Mouse (Mus musculus): ENCODE results near the gene Ssbp4. TPM values are rescaled to one million over a fixed set of nuclear protein-coding genes. Genes with fewer than 3 reads are reported as not detected.

Ssbp4 gene
- polyA plus RNA-seq (2014; fragmentation: Illumina TruSeq; extraction: RNeasy Lipid Tissue Mini Kit (QIAGEN cat#74804); ENCODE audit: low read depth, low replicate concordance): 42.1 TPM

DNA sequence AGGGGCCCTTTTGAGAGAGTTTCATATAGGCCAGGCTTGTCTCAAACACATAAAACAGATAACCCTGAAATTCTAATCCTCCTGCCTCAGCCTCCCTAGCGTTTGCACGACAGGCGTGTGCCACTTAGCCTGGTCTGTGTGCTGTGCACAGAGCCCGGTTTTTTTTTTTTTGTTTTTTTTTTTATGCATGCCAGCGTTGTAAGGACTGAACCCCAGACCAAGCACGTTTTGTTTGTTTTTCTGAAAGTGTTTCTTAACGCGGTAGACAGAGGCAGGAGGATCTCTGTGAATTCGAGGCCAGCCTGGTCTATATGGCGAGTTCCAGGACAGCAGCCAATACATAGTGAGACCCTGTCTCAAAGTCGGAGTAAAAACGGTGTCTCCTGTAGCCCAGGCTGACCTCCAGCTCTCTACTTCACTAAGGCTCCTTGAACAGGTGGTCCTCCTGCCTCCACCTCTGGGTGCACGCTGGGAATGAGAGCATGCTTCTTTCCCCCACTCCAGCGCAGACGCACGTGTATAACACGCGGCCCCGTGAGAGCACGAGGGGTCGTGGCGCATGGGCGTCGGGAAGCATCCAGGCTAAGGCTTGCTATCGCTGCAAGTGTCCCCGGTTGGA, at the start of gene Ssbp4:
Gene Ssbp4, minus strand, starts transcription at position 124 of the 619 bp plus-strand sequence.

DNA sequence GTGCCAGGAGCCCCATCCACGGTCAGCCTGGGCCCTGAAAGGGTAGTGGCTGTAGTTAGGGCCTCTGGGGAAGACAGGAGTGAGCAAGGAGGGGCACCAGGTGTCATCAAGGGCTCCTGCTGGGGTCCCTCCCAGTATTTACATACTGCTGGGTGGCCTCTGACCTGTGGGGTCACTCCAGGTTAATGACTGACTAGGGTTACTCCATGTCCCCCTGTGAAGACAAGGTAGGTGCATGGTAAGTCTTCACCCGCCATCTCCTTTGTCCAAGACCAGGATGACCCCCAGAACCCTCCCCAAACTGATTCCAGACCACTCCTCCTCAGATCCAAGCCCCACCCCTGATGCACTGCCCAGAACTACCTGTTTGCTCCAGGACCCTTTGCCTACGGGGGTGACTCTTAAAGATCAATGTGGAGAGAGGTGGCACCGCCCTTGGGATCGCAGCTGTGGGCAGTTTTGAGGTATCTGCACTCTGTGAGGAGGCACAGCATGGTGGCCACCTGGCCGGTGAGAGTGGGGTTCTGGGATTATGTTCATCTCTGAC, 23.7 kb upstream of the Ssbp4 start, which contains the start of gene Gdf15:
Gene Gdf15, minus strand, starts transcription at position 111 of the 547 bp plus-strand sequence.

DNA sequence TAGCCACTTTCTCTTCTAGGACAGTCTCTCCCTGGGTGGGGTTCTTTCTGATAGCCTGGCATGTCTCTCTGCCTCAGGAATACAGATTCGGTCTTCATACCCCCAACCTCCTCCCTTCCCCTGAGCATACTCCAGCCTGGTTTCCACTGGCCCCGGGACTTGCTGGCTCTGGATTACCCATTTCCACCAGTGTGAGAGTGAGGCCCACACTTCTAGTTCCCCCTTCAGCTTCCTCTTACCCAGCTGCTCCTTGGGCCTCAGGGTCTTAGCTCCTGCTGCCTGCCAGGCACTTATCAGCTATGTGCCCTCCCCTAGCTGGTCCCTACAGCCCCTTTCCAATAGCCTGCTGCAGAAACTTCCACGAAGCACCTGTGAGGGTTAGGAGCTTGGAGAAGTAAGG, 7.2 kb upstream of the Ssbp4 start, which contains the start of gene Lrrc25:
Gene Lrrc25, plus strand, starts transcription at position 262 of the 400 bp plus-strand sequence.

DNA sequence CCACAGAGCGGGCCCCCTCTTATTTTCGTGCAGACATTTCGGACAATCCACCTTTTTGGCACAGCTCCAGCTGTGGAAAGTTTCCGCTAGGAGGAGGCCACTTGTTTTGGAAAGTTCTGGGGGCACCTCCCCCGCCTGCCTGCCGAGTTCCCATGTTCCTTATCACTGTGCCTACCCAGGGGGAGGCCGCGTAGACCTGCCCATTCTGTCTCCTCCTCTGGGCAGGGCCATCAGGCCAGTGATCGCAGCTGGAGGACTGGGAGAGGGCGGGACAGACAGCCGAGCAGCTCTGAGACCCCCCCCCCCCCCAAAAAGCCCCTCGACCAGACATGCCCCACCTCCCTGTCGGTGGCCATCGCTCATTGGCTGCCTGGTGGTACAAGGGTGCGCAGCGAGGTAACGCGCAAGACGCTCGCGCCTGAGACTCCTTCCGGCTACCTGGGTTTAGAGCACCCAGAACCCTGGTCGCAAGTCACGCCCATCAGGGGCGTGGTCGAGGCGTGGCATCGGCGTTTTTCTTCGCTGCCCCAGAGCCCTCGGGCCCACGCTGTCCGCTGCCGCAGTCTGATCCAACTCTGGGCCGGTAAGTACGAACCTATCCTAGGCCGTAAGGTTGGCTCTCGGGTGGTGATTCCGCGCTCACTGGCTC, 14.6 kb downstream of the Ssbp4 start, which contains the start of gene Isyna1:
Gene Isyna1, plus strand, starts transcription at position 413 of the 649 bp plus-strand sequence.

Other genes with a start within 250 kb of the Ssbp4 start
- gene Comp, start 235.3 kb downstream of the Ssbp4 start, polyA plus RNA-seq (2014; fragmentation: Illumina TruSeq; extraction: RNeasy Lipid Tissue Mini Kit (QIAGEN cat#74804); ENCODE audit: low read depth, low replicate concordance): 11.6 TPM
- gene Crtc1, start 169.3 kb downstream of the Ssbp4 start, polyA plus RNA-seq (2014; fragmentation: Illumina TruSeq; extraction: RNeasy Lipid Tissue Mini Kit (QIAGEN cat#74804); ENCODE audit: low read depth, low replicate concordance): 7.9 TPM
- 9.1 TPM for gene Klhl26, start 131.9 kb downstream of the Ssbp4 start, polyA plus RNA-seq (2014; fragmentation: Illumina TruSeq; extraction: RNeasy Lipid Tissue Mini Kit (QIAGEN cat#74804); ENCODE audit: low read depth, low replicate concordance)
- not detected for gene Tmem59l, start 121.5 kb downstream of the Ssbp4 start, polyA plus RNA-seq (2014; fragmentation: Illumina TruSeq; extraction: RNeasy Lipid Tissue Mini Kit (QIAGEN cat#74804); ENCODE audit: low read depth, low replicate concordance)
- gene Crlf1, start 115.7 kb downstream of the Ssbp4 start, polyA plus RNA-seq (2014; fragmentation: Illumina TruSeq; extraction: RNeasy Lipid Tissue Mini Kit (QIAGEN cat#74804); ENCODE audit: low read depth, low replicate concordance): 0.63 TPM
- 105 TPM for gene Rex1bd, start 102.1 kb downstream of the Ssbp4 start, polyA plus RNA-seq (2014; fragmentation: Illumina TruSeq; extraction: RNeasy Lipid Tissue Mini Kit (QIAGEN cat#74804); ENCODE audit: low read depth, low replicate concordance)
- 1,940 TPM for gene Uba52, start 98.1 kb downstream of the Ssbp4 start, polyA plus RNA-seq (2014; fragmentation: Illumina TruSeq; extraction: RNeasy Lipid Tissue Mini Kit (QIAGEN cat#74804); ENCODE audit: low read depth, low replicate concordance)
- gene Fkbp8, start 81.1 kb downstream of the Ssbp4 start, polyA plus RNA-seq (2014; fragmentation: Illumina TruSeq; extraction: RNeasy Lipid Tissue Mini Kit (QIAGEN cat#74804); ENCODE audit: low read depth, low replicate concordance): 152 TPM
- gene Kxd1, start 80.9 kb downstream of the Ssbp4 start, polyA plus RNA-seq (2014; fragmentation: Illumina TruSeq; extraction: RNeasy Lipid Tissue Mini Kit (QIAGEN cat#74804); ENCODE audit: low read depth, low replicate concordance): 118 TPM
- 11.8 TPM for gene Ell, start 69.4 kb downstream of the Ssbp4 start, polyA plus RNA-seq (2014; fragmentation: Illumina TruSeq; extraction: RNeasy Lipid Tissue Mini Kit (QIAGEN cat#74804); ENCODE audit: low read depth, low replicate concordance)
- gene Isyna1, start 14.5 kb downstream of the Ssbp4 start, polyA plus RNA-seq (2014; fragmentation: Illumina TruSeq; extraction: RNeasy Lipid Tissue Mini Kit (QIAGEN cat#74804); ENCODE audit: low read depth, low replicate concordance): 33.1 TPM
- gene Lrrc25, start 7.3 kb upstream of the Ssbp4 start, polyA plus RNA-seq (2014; fragmentation: Illumina TruSeq; extraction: RNeasy Lipid Tissue Mini Kit (QIAGEN cat#74804); ENCODE audit: low read depth, low replicate concordance): 2.3 TPM
- 2.1 TPM for gene Gdf15, start 23.6 kb upstream of the Ssbp4 start, polyA plus RNA-seq (2014; fragmentation: Illumina TruSeq; extraction: RNeasy Lipid Tissue Mini Kit (QIAGEN cat#74804); ENCODE audit: low read depth, low replicate concordance)
- gene Pgpep1, start 51.5 kb upstream of the Ssbp4 start, polyA plus RNA-seq (2014; fragmentation: Illumina TruSeq; extraction: RNeasy Lipid Tissue Mini Kit (QIAGEN cat#74804); ENCODE audit: low read depth, low replicate concordance): 23.9 TPM
- 90.3 TPM for gene Lsm4, start 64.4 kb upstream of the Ssbp4 start, polyA plus RNA-seq (2014; fragmentation: Illumina TruSeq; extraction: RNeasy Lipid Tissue Mini Kit (QIAGEN cat#74804); ENCODE audit: low read depth, low replicate concordance)
- 59.5 TPM for gene Jund, start 90.1 kb upstream of the Ssbp4 start, polyA plus RNA-seq (2014; fragmentation: Illumina TruSeq; extraction: RNeasy Lipid Tissue Mini Kit (QIAGEN cat#74804); ENCODE audit: low read depth, low replicate concordance)
- not detected for gene Iqcn, start 94.6 kb upstream of the Ssbp4 start, polyA plus RNA-seq (2014; fragmentation: Illumina TruSeq; extraction: RNeasy Lipid Tissue Mini Kit (QIAGEN cat#74804); ENCODE audit: low read depth, low replicate concordance)
- not detected for gene Gm3336, start 109.7 kb upstream of the Ssbp4 start, polyA plus RNA-seq (2014; fragmentation: Illumina TruSeq; extraction: RNeasy Lipid Tissue Mini Kit (QIAGEN cat#74804); ENCODE audit: low read depth, low replicate concordance)
- gene Pde4c, start 114.8 kb upstream of the Ssbp4 start, polyA plus RNA-seq (2014; fragmentation: Illumina TruSeq; extraction: RNeasy Lipid Tissue Mini Kit (QIAGEN cat#74804); ENCODE audit: low read depth, low replicate concordance): 7.0 TPM
- 57.6 TPM for gene Rab3a, start 145.8 kb upstream of the Ssbp4 start, polyA plus RNA-seq (2014; fragmentation: Illumina TruSeq; extraction: RNeasy Lipid Tissue Mini Kit (QIAGEN cat#74804); ENCODE audit: low read depth, low replicate concordance)
- 19.0 TPM for gene Mpv17l2, start 152.1 kb upstream of the Ssbp4 start, polyA plus RNA-seq (2014; fragmentation: Illumina TruSeq; extraction: RNeasy Lipid Tissue Mini Kit (QIAGEN cat#74804); ENCODE audit: low read depth, low replicate concordance)
- gene Pik3r2, start 167.8 kb upstream of the Ssbp4 start, polyA plus RNA-seq (2014; fragmentation: Illumina TruSeq; extraction: RNeasy Lipid Tissue Mini Kit (QIAGEN cat#74804); ENCODE audit: low read depth, low replicate concordance): 24.1 TPM
- gene Mast3, start 196.2 kb upstream of the Ssbp4 start, polyA plus RNA-seq (2014; fragmentation: Illumina TruSeq; extraction: RNeasy Lipid Tissue Mini Kit (QIAGEN cat#74804); ENCODE audit: low read depth, low replicate concordance): 6.4 TPM
- gene Il12rb1, start 199.6 kb upstream of the Ssbp4 start, polyA plus RNA-seq (2014; fragmentation: Illumina TruSeq; extraction: RNeasy Lipid Tissue Mini Kit (QIAGEN cat#74804); ENCODE audit: low read depth, low replicate concordance): not detected
- 11.1 TPM for gene Arrdc2, start 230.8 kb upstream of the Ssbp4 start, polyA plus RNA-seq (2014; fragmentation: Illumina TruSeq; extraction: RNeasy Lipid Tissue Mini Kit (QIAGEN cat#74804); ENCODE audit: low read depth, low replicate concordance)

Data from heart, adult 10 weeks (tissue).